Mouse (Mus musculus) MEL (cell line): ENCODE results near the gene Ndufs1. TPM values are rescaled to one million over a fixed set of nuclear protein-coding genes. Genes with fewer than 3 reads are reported as not detected.
A peak's percentile ranks its signal among the peaks of the same experiment; 100 is the strongest.

Experiments
- DNase-seq: peaks from one replicate; pipeline ENCODE4 v3.0.0; 2011; ENCODE audit warnings: low read depth, low spot score
- H3K27ac ChIP-seq: 2 replicates; pipeline ENCODE4 v1.5.1; 2012; ENCODE audit warnings: low read depth, mild to moderate bottlenecking, control low read depth, low read length, moderate library complexity; ENCODE audit not compliant: control insufficient read depth
- H3K27me3 ChIP-seq, 2 experiments: fragments of 150-350 bp in 1 of 2; sonication (generic) in 1 of 2; 2 replicates each; pipeline ENCODE4 v1.6.1; 2012; ENCODE audit warnings: low read length in 2 of 2, mild to moderate bottlenecking in 2 of 2, improper control_type of control experiment in 1 of 2, moderate library complexity in 1 of 2; ENCODE audit not compliant: insufficient read depth in 2 of 2, control insufficient read depth in 1 of 2
- H3K36me3 ChIP-seq, 2 experiments: 2 replicates each; pipeline ENCODE4 v1.6.1; 2012 to 2014; ENCODE audit warnings: low read length in 2 of 2, improper control_type of control experiment in 1 of 2, inconsistent platforms in 1 of 2, mild to moderate bottlenecking in 1 of 2; ENCODE audit not compliant: insufficient read depth in 2 of 2, control insufficient read depth in 1 of 2
- H3K4me1 ChIP-seq, 2 experiments: fragments of 150-350 bp in 1 of 2; sonication (generic) in 1 of 2; 2 replicates each; pipeline ENCODE4 v1.6.1; 2012; ENCODE audit warnings: low read length in 2 of 2, improper control_type of control experiment in 1 of 2, mild to moderate bottlenecking in 1 of 2; ENCODE audit not compliant: insufficient read depth in 2 of 2, control insufficient read depth in 1 of 2
- H3K4me3 ChIP-seq, 2 experiments: fragments of 150-350 bp in 1 of 2; sonication (generic) in 1 of 2; 2 replicates each; pipeline ENCODE4 v1.5.1; 2012; ENCODE audit warnings: low read depth in 2 of 2, low read length in 2 of 2, mild to moderate bottlenecking in 2 of 2, moderate library complexity in 2 of 2, control low read depth in 1 of 2, improper control_type of control experiment in 1 of 2; ENCODE audit not compliant: control insufficient read depth in 1 of 2, insufficient read depth in 1 of 2
- H3K79me2 ChIP-seq: 2 replicates; pipeline ENCODE4 v1.6.1; 2012; ENCODE audit warnings: mild to moderate bottlenecking, low read length, moderate library complexity; ENCODE audit not compliant: control insufficient read depth, poor library complexity, insufficient read depth
- H3K9ac ChIP-seq: 2 replicates; pipeline ENCODE4 v1.6.1; 2012; ENCODE audit warnings: low read depth, mild to moderate bottlenecking, control low read depth, low read length, moderate library complexity; ENCODE audit not compliant: control insufficient read depth, poor library complexity, severe bottlenecking
- H3K9me3 ChIP-seq: fragments of 150-350 bp; sonication (generic); replicated peaks from 2 replicates; pipeline ENCODE4 v1.6.1; 2012; ENCODE audit warnings: mild to moderate bottlenecking, low read length, improper control_type of control experiment, moderate library complexity; ENCODE audit not compliant: insufficient read depth
- BHLHE40 ChIP-seq: IDR thresholded peaks from 2 replicates; pipeline ENCODE4 v1.6.1; 2012; ENCODE audit warnings: low read depth, mild to moderate bottlenecking, inconsistent platforms, low read length, improper control_type of control experiment, borderline replicate concordance
- CHD1 ChIP-seq: IDR thresholded peaks from 2 replicates; pipeline ENCODE4 v1.6.1; 2012; ENCODE audit warnings: low read depth, mild to moderate bottlenecking, inconsistent platforms, low read length, improper control_type of control experiment
- CHD2 ChIP-seq: IDR thresholded peaks from 2 replicates; pipeline ENCODE4 v1.6.1; 2011; ENCODE audit warnings: low read length, improper control_type of control experiment
- E2F4 ChIP-seq: IDR thresholded peaks from 2 replicates; pipeline ENCODE4 v1.6.1; 2011; ENCODE audit warnings: low read depth, low read length, improper control_type of control experiment, borderline replicate concordance
- EP300 ChIP-seq, 2 experiments: IDR thresholded peaks; 2 replicates each; pipeline ENCODE4 v1.6.1; 2011; ENCODE audit warnings: improper control_type of control experiment in 2 of 2, low read length in 2 of 2, low read depth in 1 of 2, mild to moderate bottlenecking in 1 of 2
- ETS1 ChIP-seq: IDR thresholded peaks from 2 replicates; pipeline ENCODE4 v1.6.1; 2012; ENCODE audit warnings: low read depth, mild to moderate bottlenecking, inconsistent platforms, low read length, improper control_type of control experiment, moderate library complexity
- GATA1 ChIP-seq: IDR thresholded peaks from 2 replicates; pipeline ENCODE4 v1.6.1; 2011; ENCODE audit warnings: low read depth, low read length, improper control_type of control experiment
- HCFC1 ChIP-seq: IDR thresholded peaks from 2 replicates; pipeline ENCODE4 v1.6.1; 2012; ENCODE audit warnings: low read depth, mild to moderate bottlenecking, inconsistent platforms, low read length, improper control_type of control experiment, moderate library complexity
- JUND ChIP-seq: IDR thresholded peaks from 2 replicates; pipeline ENCODE4 v1.6.1; 2011; ENCODE audit warnings: low read depth, mild to moderate bottlenecking, improper control_type of control experiment, low read length
- KAT2A ChIP-seq: conservative IDR thresholded peaks from 2 replicates; pipeline ENCODE4 v1.6.1; 2012; ENCODE audit warnings: low read depth, low read length, improper control_type of control experiment, inconsistent platforms
- MAFK ChIP-seq: IDR thresholded peaks from 2 replicates; pipeline ENCODE4 v1.6.1; 2011; ENCODE audit warnings: low read depth, mild to moderate bottlenecking, low read length, improper control_type of control experiment, borderline replicate concordance
- MAX ChIP-seq: IDR thresholded peaks from 2 replicates; pipeline ENCODE4 v1.6.1; 2011; ENCODE audit warnings: low read length, improper control_type of control experiment
- MAZ ChIP-seq: IDR thresholded peaks from 2 replicates; pipeline ENCODE4 v1.6.1; 2012; ENCODE audit warnings: low read depth, mild to moderate bottlenecking, inconsistent platforms, low read length, improper control_type of control experiment
- MEF2A ChIP-seq: IDR thresholded peaks from 2 replicates; pipeline ENCODE4 v1.6.1; 2014; ENCODE audit warnings: low read depth, mild to moderate bottlenecking, inconsistent platforms, low read length, improper control_type of control experiment; ENCODE audit not compliant: poor library complexity, insufficient replicate concordance, severe bottlenecking; ENCODE audit errors: extremely low read depth
- MXI1 ChIP-seq: IDR thresholded peaks from 2 replicates; pipeline ENCODE4 v1.6.1; 2011; ENCODE audit warnings: mild to moderate bottlenecking, low read depth, low read length, improper control_type of control experiment
- MYB ChIP-seq: IDR thresholded peaks from 2 replicates; pipeline ENCODE4 v1.6.1; 2011; ENCODE audit warnings: mild to moderate bottlenecking, low read depth, low read length, improper control_type of control experiment
- MYC ChIP-seq: IDR thresholded peaks from 2 replicates; pipeline ENCODE4 v1.6.1; 2011; ENCODE audit warnings: low read depth, mild to moderate bottlenecking, low read length, improper control_type of control experiment, moderate library complexity
- NRF1 ChIP-seq: IDR thresholded peaks from 2 replicates; pipeline ENCODE4 v1.6.1; 2014; ENCODE audit warnings: low read depth, mild to moderate bottlenecking, inconsistent platforms, low read length, improper control_type of control experiment, moderate library complexity; ENCODE audit not compliant: poor library complexity, insufficient read depth, severe bottlenecking
- POLR2A ChIP-seq, 2 experiments: IDR thresholded peaks; 2 replicates each; pipeline ENCODE4 v1.6.1; 2011 to 2012; ENCODE audit warnings: low read length in 2 of 2, mild to moderate bottlenecking in 2 of 2, control low read depth in 1 of 2, improper control_type of control experiment in 1 of 2, low read depth in 1 of 2, moderate library complexity in 1 of 2; ENCODE audit not compliant: control insufficient read depth in 1 of 2, insufficient read depth in 1 of 2, poor library complexity in 1 of 2
- POLR2AphosphoS2 ChIP-seq: IDR thresholded peaks from 2 replicates; pipeline ENCODE4 v1.6.1; 2011; ENCODE audit warnings: low read length, improper control_type of control experiment
- RAD21 ChIP-seq: IDR thresholded peaks from 2 replicates; pipeline ENCODE4 v1.6.1; 2011; ENCODE audit warnings: mild to moderate bottlenecking, low read depth, low read length, improper control_type of control experiment
- RCOR1 ChIP-seq: IDR thresholded peaks from 2 replicates; pipeline ENCODE4 v1.6.1; 2012; ENCODE audit warnings: low read depth, mild to moderate bottlenecking, inconsistent platforms, low read length, improper control_type of control experiment
- SIN3A ChIP-seq: IDR thresholded peaks from 2 replicates; pipeline ENCODE4 v1.6.1; 2012; ENCODE audit warnings: low read length, improper control_type of control experiment, inconsistent platforms
- SMC3 ChIP-seq: IDR thresholded peaks from 2 replicates; pipeline ENCODE4 v1.6.1; 2011; ENCODE audit warnings: low read depth, low read length, improper control_type of control experiment
- TAL1 ChIP-seq: IDR thresholded peaks from 2 replicates; pipeline ENCODE4 v1.6.1; 2012; ENCODE audit warnings: mild to moderate bottlenecking, inconsistent platforms, low read length, moderate library complexity, mixed read lengths
- TCF12 ChIP-seq: IDR thresholded peaks from 2 replicates; pipeline ENCODE4 v1.6.1; 2014; ENCODE audit warnings: low read depth, mild to moderate bottlenecking, inconsistent platforms, low read length, improper control_type of control experiment, moderate library complexity
- UBTF ChIP-seq: IDR thresholded peaks from 2 replicates; pipeline ENCODE4 v1.6.1; 2012; ENCODE audit warnings: low read depth, mild to moderate bottlenecking, inconsistent platforms, low read length, improper control_type of control experiment, moderate library complexity, borderline replicate concordance; ENCODE audit not compliant: insufficient read depth
- USF1 ChIP-seq: IDR thresholded peaks from 2 replicates; pipeline ENCODE4 v1.6.1; 2014; ENCODE audit warnings: low read depth, mild to moderate bottlenecking, inconsistent platforms, low read length, improper control_type of control experiment, moderate library complexity
- USF2 ChIP-seq, 2 experiments: IDR thresholded peaks; 2 replicates each; pipeline ENCODE4 v1.6.1; 2011 to 2012; ENCODE audit warnings: improper control_type of control experiment in 2 of 2, low read length in 2 of 2, borderline replicate concordance in 1 of 2, inconsistent platforms in 1 of 2, low read depth in 1 of 2, mild to moderate bottlenecking in 1 of 2; ENCODE audit not compliant: insufficient read depth in 1 of 2
- ZC3H11A ChIP-seq: IDR thresholded peaks from 2 replicates; pipeline ENCODE4 v1.6.1; 2012; ENCODE audit warnings: low read depth, mild to moderate bottlenecking, inconsistent platforms, low read length, improper control_type of control experiment
- ZKSCAN1 ChIP-seq: IDR thresholded peaks from 2 replicates; pipeline ENCODE4 v1.6.1; 2012; ENCODE audit warnings: low read depth, mild to moderate bottlenecking, inconsistent platforms, low read length, improper control_type of control experiment, moderate library complexity
- polyA plus RNA-seq, 2 experiments: library from polyadenylated mRNA; stranded (reverse) in 1 of 2; unstranded in 1 of 2; fragments of >175 nt in 1 of 2; fragments of >200 nt in 1 of 2; gene quantifications; 2 replicates each; pipeline versions ENCODE4 v1.2.1 to v1.2.4; 2012; ENCODE audit warnings: low replicate concordance in 2 of 2, low read depth in 1 of 2; ENCODE audit not compliant: insufficient read length in 2 of 2, insufficient read depth in 1 of 2, missing spikeins in 1 of 2
- total RNA-seq: library from RNA; depleted of rRNA; stranded (reverse); fragments of 300-350 nt; gene quantifications from 2 replicates; pipeline ENCODE4 v1.2.3, GENCODE M21; 2012

Ndufs1 gene
- total and polyA plus RNA-seq, 3 experiments, result 124 to 163 (median 139) TPM

GRCm38 (mm10) chr1:63114136-63114781, 62.4 kb downstream of the Ndufs1 start, which contains the start of gene Ino80d (continued):
- TF ChIP-seq CHD2 (no peak), HCFC1 (peak; percentile 72), MEF2A (no peak), EP300 (IDR thresholded peaks at IDR 0.05; ENCODE audit: low read depth in 1 of 2, low read length in 2 of 2) (no peak; a peak in 1 of 4 replicates), POLR2A (IDR thresholded peaks at IDR 0.05; ENCODE audit: control insufficient read depth in 1 of 2, insufficient read depth in 1 of 2, low read depth in 1 of 2, low read length in 2 of 2, poor library complexity in 1 of 2) (peak; percentile 57 to 75; a peak in 3 of 4 replicates), MAZ (peak; percentile 20; the same call in 1 of the 2 replicates), MAFK (no peak), MYC (no peak), TCF12 (peak; percentile 27), USF1 (no peak), ETS1 (no peak; the same call in 1 of the 2 replicates)

DNA sequence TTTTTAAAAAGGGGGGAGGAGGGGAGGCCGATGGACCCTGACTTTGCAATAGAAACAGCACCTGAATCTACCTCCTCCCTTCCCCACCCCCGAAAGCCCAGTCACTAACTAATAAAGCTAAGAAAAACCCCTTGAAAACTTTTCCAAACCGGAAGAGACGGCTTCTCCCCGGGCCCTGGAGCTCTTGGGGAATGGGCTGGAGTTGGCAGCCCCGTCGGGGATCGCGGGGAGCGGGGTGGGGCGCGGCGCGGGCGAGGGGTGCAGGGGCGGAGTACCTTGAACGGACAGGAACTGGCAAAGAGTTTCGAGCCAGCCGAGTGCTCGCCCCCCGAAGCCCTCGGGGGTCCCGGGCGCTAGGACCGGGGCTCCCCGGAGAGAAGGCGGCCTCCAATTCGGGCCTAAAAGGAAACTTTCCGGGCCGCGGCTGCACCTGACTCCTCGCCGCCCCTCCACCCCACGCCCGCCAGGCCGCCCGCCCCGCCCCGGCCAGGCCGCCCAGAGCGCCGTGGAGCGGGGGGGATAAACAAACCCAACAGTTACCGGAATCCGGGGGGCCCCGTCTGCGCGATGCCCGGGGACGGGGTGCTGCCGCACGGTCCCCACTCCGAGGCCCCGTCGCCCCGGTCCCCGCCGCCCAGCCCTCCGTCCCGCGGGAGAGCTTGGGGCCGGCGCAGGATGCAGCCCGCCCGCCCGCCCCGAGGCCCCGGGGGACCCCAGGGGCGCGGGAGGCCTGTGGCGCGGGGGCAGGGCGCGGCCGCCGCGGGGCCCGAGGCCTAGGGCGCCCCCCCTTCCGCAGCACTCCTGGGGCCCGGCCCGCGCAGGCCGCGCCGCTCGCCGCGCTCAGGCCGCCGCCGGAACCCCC, 63.1 kb downstream of the Ndufs1 start:
- H3K4me1 ChIP-seq, result peaks cover 4 to 16% of the 10 kb centered on the region in 2 experiments
- H3K9ac ChIP-seq, result peak overlapping the region; percentile 99
- no peaks in the 10 kb centered on the region for H3K9me3 ChIP-seq
- DNase-seq, result peak; percentile 55
- no peaks in the 10 kb centered on the region for H3K27me3 ChIP-seq
- H3K4me3 ChIP-seq, result peak overlapping the region; percentile 68 to 99
- H3K79me2 ChIP-seq, result peaks cover 70% of the 10 kb centered on the region
- H3K36me3 ChIP-seq, result peaks cover 0 to 17% of the 10 kb centered on the region in 2 experiments; a peak in 3 of 4 replicates
- peak overlapping the region; percentile 83 for H3K27ac ChIP-seq
- TF ChIP-seq TAL1, result no peak
- no peak for TF ChIP-seq KAT2A
- TF ChIP-seq HCFC1, result no peak
- 0 out of 2 replicates have a peak, but pooled peaks have one; percentile 38 for TF ChIP-seq MXI1
- TF ChIP-seq ZC3H11A, result no peak
- no peak for TF ChIP-seq MEF2A
- TF ChIP-seq ETS1, result no peak
- no peak for TF ChIP-seq SMC3
- TF ChIP-seq BHLHE40, result no peak
- TF ChIP-seq E2F4, result no peak
- no peak for TF ChIP-seq RAD21
- no peak for TF ChIP-seq RCOR1
- no peak for TF ChIP-seq JUND
- no peak for TF ChIP-seq MAX
- TF ChIP-seq ZKSCAN1, result no peak
- peak; percentile 22; the same call in 1 of the 2 replicates for TF ChIP-seq SIN3A
- peak; percentile 57; the same call in 1 of the 2 replicates for TF ChIP-seq UBTF
- no peak for TF ChIP-seq POLR2AphosphoS2
- no peak for TF ChIP-seq NRF1
- TF ChIP-seq USF1, result no peak
- TF ChIP-seq GATA1, result no peak
- no peak for TF ChIP-seq MYB
- TF ChIP-seq CHD1, result 0 out of 2 replicates have a peak, but pooled peaks have one; percentile 41
- no peak for TF ChIP-seq USF2 (IDR thresholded peaks at IDR 0.05; ENCODE audit: borderline replicate concordance in 1 of 2, insufficient read depth in 1 of 2, low read depth in 1 of 2, low read length in 2 of 2)
